Mouse (Mus musculus): ENCODE measurements around the gene Clec2d.
A peak's percentile ranks its signal among the peaks of the same experiment; 100 is the strongest.

DNA sequence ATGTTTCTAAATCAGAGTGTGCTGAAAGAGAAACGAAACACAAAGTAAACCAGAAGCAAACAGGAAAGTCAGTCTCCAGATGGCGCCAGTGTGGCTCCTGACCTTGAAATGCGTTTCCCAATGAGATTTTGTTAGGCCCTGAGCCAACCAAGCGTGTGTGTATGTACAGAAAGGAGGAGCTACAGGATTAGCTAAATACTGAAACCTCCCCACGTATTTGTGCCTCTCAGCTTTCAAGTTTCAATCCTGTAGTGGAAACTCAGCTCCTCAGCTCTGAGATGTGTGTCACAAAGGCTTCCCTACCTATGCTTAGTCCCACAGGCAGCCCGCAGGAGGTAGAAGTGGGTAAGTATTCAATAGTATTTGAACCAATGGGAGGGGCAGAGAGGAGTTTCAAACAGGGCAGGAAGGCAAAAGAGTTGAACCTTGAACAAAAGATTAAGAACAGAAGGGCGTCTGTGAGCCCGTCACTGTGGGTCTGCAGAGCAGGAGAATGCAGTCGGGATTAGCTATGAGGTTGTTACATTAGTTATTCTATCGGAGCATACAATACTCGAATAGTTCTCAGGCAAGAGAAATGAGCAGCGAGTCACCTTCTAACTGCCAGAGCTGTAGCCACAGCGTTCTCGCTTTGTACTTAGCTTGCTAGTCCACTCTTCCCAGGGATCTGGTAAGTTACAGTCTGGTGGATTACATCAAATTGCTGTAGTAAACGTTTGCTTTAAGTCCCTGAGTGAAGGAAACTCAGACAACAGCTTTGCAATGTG, at the start of gene Clec2d:
- TF ChIP-seq CTCF (IDR thresholded peaks at IDR 0.05; ENCODE audit: borderline replicate concordance, extremely low read depth, insufficient read depth, insufficient read length) (peak; percentile 34; the same call in 1 of the 2 replicates), POLR2A (IDR thresholded peaks at IDR 0.05; ENCODE audit: borderline replicate concordance, extremely low read depth, insufficient read depth, insufficient read length, poor library complexity, severe bottlenecking) (no peak)
